Mouse (Mus musculus) liver, embryonic 11.5 days (tissue): ENCODE results near the gene Bud13. TPM values are rescaled to one million over a fixed set of nuclear protein-coding genes. Genes with fewer than 3 reads are reported as not detected.

ENCODE experiments used
- ATAC-seq: fragments of 200-750 bp; cut with Nextera tagmentation; replicated peaks from 2 replicates; pipeline ENCODE4 v1.8.0; 2017; ENCODE audit warnings: moderate number of reproducible peaks, mild to moderate bottlenecking, moderate TSS enrichment, moderate library complexity; ENCODE audit not compliant: low FRiP score
- DNase-seq: peaks from one replicate; pipeline ENCODE4 v3.0.0-alpha.2; 2017; ENCODE audit warnings: low spot score
- H3K27ac ChIP-seq: fragments of 300-500 bp; sonication (generic); 2 replicates; pipeline ENCODE4 v1.5.1; 2014; ENCODE audit warnings: mild to moderate bottlenecking, low read depth, low read length, control low read depth
- H3K27me3 ChIP-seq: fragments of 300-500 bp; sonication (generic); replicated peaks from 2 replicates; pipeline ENCODE4 v1.6.1; 2014; ENCODE audit warnings: low read length, mixed read lengths; ENCODE audit not compliant: control insufficient read depth, insufficient read depth
- H3K36me3 ChIP-seq: fragments of 300-500 bp; sonication (generic); 2 replicates; pipeline ENCODE4 v1.6.1; 2014; ENCODE audit warnings: mild to moderate bottlenecking, low read length, moderate library complexity, mixed read lengths; ENCODE audit not compliant: control insufficient read depth, insufficient read depth
- H3K4me1 ChIP-seq: fragments of 300-500 bp; sonication (generic); replicated peaks from 2 replicates; pipeline ENCODE4 v1.6.1; 2014; ENCODE audit warnings: low read length, mixed read lengths; ENCODE audit not compliant: control insufficient read depth, insufficient read depth
- H3K4me2 ChIP-seq: fragments of 300-500 bp; sonication (generic); 2 replicates; pipeline ENCODE4 v1.6.1; 2014; ENCODE audit warnings: mild to moderate bottlenecking, control low read depth, moderate library complexity
- H3K4me3 ChIP-seq: fragments of 300-500 bp; sonication (generic); 2 replicates; pipeline ENCODE4 v1.5.1; 2014; ENCODE audit warnings: low read depth, low read length, control low read depth
- H3K9ac ChIP-seq: fragments of 300-500 bp; sonication (generic); 2 replicates; pipeline ENCODE4 v1.6.1; 2014; ENCODE audit warnings: low read depth, low read length, control low read depth
- H3K9me3 ChIP-seq: fragments of 300-500 bp; sonication (generic); 2 replicates; pipeline ENCODE4 v1.6.1; 2016; ENCODE audit warnings: low read length, inconsistent platforms, mixed read lengths; ENCODE audit not compliant: control insufficient read depth
- WGBS: fragments of 180-500 bp; shearing (Covaris S2); extraction: QIAGEN DNeasy Blood & Tissue Kit; methylation state at CpG from one replicate; pipeline ENCODE4 v1.1.7; 2014; 5-methylcytosine and 5-hydroxymethylcytosine counted together
- polyA plus RNA-seq: library from polyadenylated mRNA; unstranded; fragments of >200 nt; fragmentation: Nextera tagmentation; extraction: Ambion mirVana; gene quantifications from 2 replicates; pipeline ENCODE4 v1.2.1, GENCODE M21; 2014

Gene Bud13
- polyA plus RNA-seq, 1 experiment from 2014 or later = 22.4 TPM

DNA sequence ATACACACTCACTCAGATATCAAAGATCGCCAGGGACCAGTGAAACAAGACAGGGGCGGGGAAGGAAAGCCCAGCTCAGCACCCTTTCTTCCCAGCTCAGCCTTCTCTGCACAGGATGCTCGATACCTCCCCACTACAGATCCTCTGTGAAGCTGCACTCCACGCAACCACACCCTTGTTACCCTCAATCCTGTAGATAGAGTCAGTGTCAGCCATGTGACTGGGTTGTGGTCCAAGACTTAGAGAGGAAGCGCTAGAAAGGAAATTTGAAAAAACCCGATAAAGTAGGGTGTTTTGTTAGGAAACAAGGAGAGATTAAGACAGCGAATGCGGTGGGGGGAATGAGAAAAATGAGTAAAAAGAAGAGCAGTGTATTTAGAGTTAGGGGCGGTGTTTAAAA is 10.7 kb upstream of the Bud13 start:
- 51% methylated on average over 9 of the region's 9 CpGs for WGBS
- Histone ChIP-seq H3K9me3 (no peaks in the 10 kb centered on the region), H3K4me1 (peaks cover 7% of the 10 kb centered on the region), H3K27me3 (peaks cover 12% of the 10 kb centered on the region), H3K4me3 (peak overlapping the region; percentile 93), H3K4me2 (peak overlapping the region; percentile 76), H3K9ac (peak overlapping the region; percentile 15), H3K27ac (peak overlapping the region; percentile 48; the same call in 1 of the 2 replicates), H3K36me3 (peaks cover 19% of the 10 kb centered on the region)
- DNase-seq = no peak
- no peak for ATAC-seq

DNA sequence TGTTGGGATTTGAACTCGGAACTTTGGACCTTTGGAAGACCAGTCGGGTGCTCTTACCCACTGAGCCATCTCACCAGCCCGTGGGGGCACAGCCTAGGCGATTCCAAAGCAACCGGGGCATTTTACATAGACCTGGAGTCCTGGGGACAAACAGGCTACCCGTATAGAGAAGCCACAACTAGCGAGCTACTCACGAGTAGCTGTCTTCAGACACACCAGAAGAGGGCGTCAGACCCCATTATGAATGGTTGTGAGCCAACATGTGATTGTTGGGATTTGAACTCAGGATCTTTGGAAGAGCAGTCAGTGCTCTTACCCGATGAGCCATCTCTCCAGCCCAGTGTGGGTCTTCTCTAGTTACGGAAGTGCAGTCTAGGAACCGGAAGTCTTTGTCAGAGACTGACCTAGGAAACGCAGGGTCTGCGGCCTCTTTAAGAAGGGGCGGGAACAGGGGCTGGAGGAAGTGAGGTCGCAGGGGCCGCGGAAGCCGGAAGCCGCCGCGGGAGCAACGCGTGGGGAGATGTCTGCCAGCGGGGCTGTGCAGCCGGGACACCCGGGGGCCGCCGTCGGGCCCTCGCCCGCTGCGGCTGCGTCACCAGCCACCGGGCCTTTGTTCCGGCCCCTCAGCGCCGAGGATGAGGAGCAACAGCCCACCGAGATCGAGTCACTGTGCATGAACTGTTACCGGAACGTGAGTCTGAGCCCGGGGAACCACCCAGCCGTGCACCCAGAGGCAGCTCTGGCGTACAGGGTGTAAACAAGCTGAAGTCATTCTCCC is 9.9 kb upstream of the Bud13 start, which contains the start of gene Zpr1:
TSS of gene Zpr1 (plus strand) at position 388 of the 778 bp plus-strand sequence.
- peaks cover 7% of the 10 kb centered on the region for H3K4me1 ChIP-seq
- peaks cover 12% of the 10 kb centered on the region for H3K27me3 ChIP-seq
- H3K4me3 ChIP-seq = peak within 1 kb of the TSS; percentile 93
- no peaks in the 10 kb centered on the region for H3K9me3 ChIP-seq
- peak within 1 kb of the TSS; percentile 83 for H3K9ac ChIP-seq
- peak within 1 kb of the TSS; percentile 76 for H3K4me2 ChIP-seq
- H3K36me3 ChIP-seq = peaks cover 26% of the 10 kb centered on the region
- H3K27ac ChIP-seq = peak within 1 kb of the TSS; percentile 48; the same call in 1 of the 2 replicates
- WGBS = 4% methylated on average over 45 of the region's 45 CpGs
- ATAC-seq = peak; percentile 96
- DNase-seq = peak; percentile 94

DNA sequence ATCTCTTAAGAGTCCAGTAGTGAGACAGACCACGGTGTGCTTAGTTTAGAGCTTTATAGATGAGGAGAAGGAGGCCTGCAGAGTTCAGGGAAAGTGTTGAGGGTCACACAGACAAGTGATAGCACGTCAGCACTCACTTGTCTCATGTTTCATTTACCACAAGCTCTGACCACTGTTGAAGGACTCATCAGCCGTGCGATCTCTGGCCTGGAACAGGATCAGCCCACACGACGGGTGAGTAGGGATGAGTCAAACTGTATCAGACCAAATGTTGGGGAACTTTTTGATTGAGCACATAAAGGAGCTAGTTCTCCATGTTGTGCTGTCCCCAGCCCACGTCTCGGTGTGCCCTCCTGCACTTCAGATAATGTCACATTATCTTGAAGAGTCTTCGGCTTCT is 8.3 kb upstream of the Bud13 start:
- H3K36me3 ChIP-seq = peaks cover 31% of the 10 kb centered on the region
- peak overlapping the region; percentile 93; the same call in 1 of the 2 replicates for H3K4me3 ChIP-seq
- H3K9me3 ChIP-seq = no peaks in the 10 kb centered on the region
- WGBS = 78% methylated on average over 9 of the region's 9 CpGs
- peaks cover 7% of the 10 kb centered on the region for H3K4me1 ChIP-seq
- H3K27me3 ChIP-seq = peaks cover 6% of the 10 kb centered on the region
- H3K4me2 ChIP-seq = peak overlapping the region; percentile 76
- ATAC-seq (no peak), DNase-seq (no peak)
- no peak overlapping the region for H3K27ac ChIP-seq
- H3K9ac ChIP-seq = no peak overlapping the region

GRCm38 (mm10) chr9:46298381-46298780 is 15.6 kb downstream of the Bud13 start:
- H3K9me3 ChIP-seq = no peaks in the 10 kb centered on the region
- no peak overlapping the region for H3K9ac ChIP-seq
- H3K27ac ChIP-seq = no peak overlapping the region
- WGBS = 75% methylated on average over 4 of the region's 4 CpGs
- no peak overlapping the region for H3K4me3 ChIP-seq
- H3K4me2 ChIP-seq = no peak overlapping the region
- no peaks in the 10 kb centered on the region for H3K4me1 ChIP-seq
- ATAC-seq = no peak
- no peak for DNase-seq
- H3K36me3 ChIP-seq = peaks cover 2% of the 10 kb centered on the region; the same call in 1 of the 2 replicates
- no peaks in the 10 kb centered on the region for H3K27me3 ChIP-seq

- Histone ChIP-seq H3K27ac (no peak overlapping the region), H3K27me3 (no peaks in the 10 kb centered on the region), H3K4me1 (no peaks in the 10 kb centered on the region), H3K9ac (no peak overlapping the region), H3K4me3 (no peak overlapping the region), H3K9me3 (no peaks in the 10 kb centered on the region), H3K36me3 (0 out of 2 replicates have a peak, but pooled peaks cover 2% of the 10 kb centered on the region), H3K4me2 (no peak overlapping the region)
- DNase-seq (peak; percentile 42), ATAC-seq (no peak)
- 9% methylated on average over 2 of the region's 2 CpGs for WGBS
Measured at GRCm38 (mm10) chr9:46302142-46302541, 19.3 kb downstream of the Bud13 start.

DNA sequence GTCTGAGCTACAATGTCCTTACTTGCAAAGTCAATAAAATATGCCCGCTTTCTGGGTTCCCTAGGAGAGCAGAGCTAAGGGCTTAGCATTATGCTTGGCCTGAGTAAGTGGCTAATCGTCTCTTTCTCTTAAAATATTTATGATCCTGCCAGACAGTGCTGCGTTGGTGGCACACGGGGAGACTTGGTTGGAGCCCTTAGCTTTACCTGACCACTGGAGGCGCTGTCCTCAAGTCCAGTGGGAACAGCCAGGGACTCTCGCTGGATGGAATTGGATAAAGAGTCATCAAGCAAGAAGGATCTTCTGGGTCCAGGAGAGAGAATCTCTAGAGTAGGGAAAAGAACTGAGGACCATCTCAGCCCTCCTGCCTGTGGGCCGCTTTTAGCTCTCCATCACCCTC is 26.3 kb downstream of the Bud13 start:
- peaks cover 6% of the 10 kb centered on the region for H3K27me3 ChIP-seq
- no peak overlapping the region for H3K27ac ChIP-seq
- WGBS = 14% methylated on average over 7 of the region's 7 CpGs
- no peaks in the 10 kb centered on the region for H3K9me3 ChIP-seq
- no peaks in the 10 kb centered on the region for H3K4me1 ChIP-seq
- no peak overlapping the region for H3K9ac ChIP-seq
- no peak for DNase-seq
- ATAC-seq = no peak
- H3K4me3 ChIP-seq = no peak overlapping the region
- no peaks in the 10 kb centered on the region for H3K36me3 ChIP-seq
- H3K4me2 ChIP-seq = no peak overlapping the region

DNA sequence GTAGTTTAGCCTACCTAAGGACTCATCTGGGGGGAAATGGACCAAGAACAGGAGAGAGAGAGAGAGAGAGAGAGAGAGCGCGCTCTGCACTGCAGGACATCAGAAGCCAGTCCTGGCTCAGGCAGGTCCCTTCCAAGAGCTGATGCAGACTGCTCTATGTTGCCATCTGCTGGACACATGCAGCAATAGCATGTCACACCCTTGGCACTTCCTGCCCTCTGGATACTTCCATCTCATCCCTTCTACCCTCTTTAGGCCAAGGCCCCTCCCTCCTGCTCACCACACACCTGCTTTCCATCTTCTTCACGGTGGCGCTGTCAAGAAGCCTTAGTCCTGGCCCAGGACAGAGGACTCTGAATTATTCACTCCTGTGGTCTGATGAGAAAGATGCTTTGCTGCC is 31.7 kb downstream of the Bud13 start:
- no peak overlapping the region for H3K4me2 ChIP-seq
- no peak overlapping the region for H3K4me3 ChIP-seq
- no peak overlapping the region for H3K9ac ChIP-seq
- no peaks in the 10 kb centered on the region for H3K9me3 ChIP-seq
- H3K4me1 ChIP-seq = no peaks in the 10 kb centered on the region
- no peak overlapping the region for H3K27ac ChIP-seq
- DNase-seq (peak; percentile 52), ATAC-seq (no peak)
- 5% methylated on average over 4 of the region's 4 CpGs for WGBS
- no peaks in the 10 kb centered on the region for H3K36me3 ChIP-seq
- 0 out of 2 replicates have a peak, but pooled peaks cover 2% of the 10 kb centered on the region for H3K27me3 ChIP-seq

GRCm38 (mm10) chr9:46314921-46315320 is 32.1 kb downstream of the Bud13 start:
- no peak overlapping the region for H3K4me3 ChIP-seq
- no peaks in the 10 kb centered on the region for H3K4me1 ChIP-seq
- 0 out of 2 replicates have a peak, but pooled peaks cover 2% of the 10 kb centered on the region for H3K27me3 ChIP-seq
- WGBS = 41% methylated on average over 2 of the region's 2 CpGs
- no peak overlapping the region for H3K9ac ChIP-seq
- DNase-seq (no peak), ATAC-seq (no peak)
- no peaks in the 10 kb centered on the region for H3K36me3 ChIP-seq
- H3K27ac ChIP-seq = no peak overlapping the region
- H3K4me2 ChIP-seq = no peak overlapping the region
- H3K9me3 ChIP-seq = no peaks in the 10 kb centered on the region
